Mouse (Mus musculus): ENCODE results near the gene Rpa1.

Gene Rpa1

DNA sequence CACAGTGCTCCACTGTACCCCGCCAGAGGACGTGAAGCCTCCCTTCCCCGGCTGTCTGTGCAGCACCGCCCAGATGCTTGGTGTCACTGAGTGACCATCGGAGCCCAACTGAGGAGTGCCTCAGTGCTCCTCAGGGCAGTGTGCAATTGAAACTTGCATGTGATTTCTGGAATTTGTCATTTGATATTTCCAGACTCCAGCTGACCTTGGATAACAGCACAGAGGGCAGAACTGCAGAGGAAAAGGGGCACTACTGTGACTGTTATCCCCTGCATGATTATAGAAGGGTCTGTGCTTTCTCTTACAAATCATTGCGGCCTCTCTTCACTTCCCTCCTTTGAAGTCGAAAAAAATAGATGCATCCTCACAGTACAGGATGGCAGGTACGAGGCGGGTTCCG, 60.2 kb downstream of the Rpa1 start:
- in situ Hi-C loops (cut with MboI, MseI), result loop anchor here (10.0 kb wide), 1 partner anchor 313 kb away; no protein-coding TSS in a partner anchor

DNA sequence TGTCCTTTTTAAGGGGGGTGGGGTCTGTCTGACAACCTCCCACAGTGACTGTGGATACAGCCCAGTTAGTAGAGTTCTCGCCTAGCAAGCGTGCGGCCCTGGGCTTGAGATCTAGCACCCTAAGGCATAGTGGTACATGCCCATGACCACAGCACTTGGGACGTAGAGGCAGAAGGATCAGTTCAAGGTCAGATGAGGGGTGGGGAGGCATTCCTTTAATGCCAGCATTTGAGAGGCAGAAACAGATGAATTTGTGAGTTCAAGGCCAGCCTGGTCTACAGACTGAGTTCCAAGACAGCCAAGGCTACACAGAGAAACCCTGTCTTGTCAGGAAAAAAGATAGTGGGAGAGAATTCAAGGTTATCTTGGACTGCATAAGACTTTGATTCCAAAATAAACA, 61.3 kb downstream of the Rpa1 start:
- in situ Hi-C loops (cut with MboI, MseI), result loop anchor here (10.0 kb wide), 1 partner anchor 312 kb away; no protein-coding TSS in a partner anchor

- in situ Hi-C loops (cut with MboI, MseI), result loop anchor here (10.0 kb wide), 1 partner anchor 311 kb away; no protein-coding TSS in a partner anchor
These were observed 62.1 kb downstream of the Rpa1 start for GRCm38 (mm10) chr11:75285893-75286467.

DNA sequence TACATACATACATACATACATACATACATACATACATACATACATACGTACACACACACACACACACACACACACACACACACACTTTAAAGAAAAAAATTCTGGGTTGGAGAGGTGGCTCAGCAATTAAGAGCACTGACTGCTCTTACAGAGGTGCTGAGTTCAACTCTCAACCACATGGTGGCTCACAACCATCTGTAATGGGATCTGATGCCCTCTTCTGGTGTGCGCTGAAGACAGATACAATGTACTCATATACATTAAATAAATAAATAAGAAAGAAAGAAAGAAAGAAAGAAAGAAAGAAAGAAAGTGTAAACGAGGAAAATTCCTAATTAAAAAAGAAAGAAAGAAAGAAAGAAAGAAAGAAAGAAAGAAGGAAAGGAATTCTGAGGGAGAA, 64.3 kb downstream of the Rpa1 start:
- in situ Hi-C loops (cut with MboI, MseI), result loop anchor here (5.0 to 10.0 kb wide), 2 partner anchors 91 to 309 kb away; partner anchors contain the start of genes Dph1 and Rtn4rl1

GRCm38 (mm10) chr11:75282496-75283120, 65.5 kb downstream of the Rpa1 start:
- in situ Hi-C loops (cut with MboI, MseI), result loop anchor here (5.0 to 10.0 kb wide), 2 partner anchors 90 to 308 kb away; partner anchors contain the start of genes Dph1 and Rtn4rl1

DNA sequence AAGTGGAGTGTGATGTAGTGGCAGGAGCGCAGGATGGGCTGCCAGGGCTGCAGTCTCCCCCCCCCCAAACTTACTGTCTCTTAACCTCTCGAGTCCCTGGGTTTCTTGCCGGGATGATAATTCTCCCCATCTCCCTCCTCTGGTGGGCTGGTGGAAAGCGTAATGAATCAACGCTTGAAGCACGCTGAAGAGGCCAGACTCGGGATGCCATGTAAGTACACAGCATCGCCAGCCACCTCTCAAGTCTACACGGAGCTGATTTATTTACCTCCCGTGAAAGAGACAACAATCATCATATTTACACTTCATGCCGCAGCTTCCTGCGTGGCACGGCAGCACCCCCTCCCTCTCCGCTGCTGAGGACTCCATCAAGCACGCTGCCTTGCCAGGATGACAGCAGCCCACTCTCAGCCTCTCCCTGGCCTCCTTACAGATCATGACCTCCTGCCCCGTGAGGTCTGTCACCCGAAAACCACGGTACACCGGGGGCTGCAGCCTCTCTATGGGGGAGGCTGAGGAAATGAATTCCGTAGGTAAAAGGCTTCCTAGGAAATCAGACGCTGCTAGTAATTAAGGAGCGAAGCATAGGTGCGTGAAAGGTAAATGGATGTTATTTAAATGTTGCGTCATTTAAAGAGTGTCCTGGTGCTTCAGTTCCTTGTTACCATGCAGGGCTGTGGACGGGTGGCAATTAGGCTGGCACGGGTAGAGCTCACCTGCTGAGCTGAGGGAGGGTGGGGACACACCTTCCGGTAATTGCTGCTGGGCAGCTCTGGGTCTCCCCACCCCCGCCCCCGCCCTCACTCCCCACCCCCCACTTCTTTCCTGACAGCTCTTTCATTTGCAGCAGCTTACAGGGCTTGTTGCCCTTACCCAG, 66.5 kb downstream of the Rpa1 start:
- in situ Hi-C loops (cut with MboI, MseI), result loop anchor here (5.0 to 10.0 kb wide), 2 partner anchors 89 to 307 kb away; partner anchors contain the start of genes Dph1 and Rtn4rl1

GRCm38 (mm10) chr11:75280435-75281001, 67.6 kb downstream of the Rpa1 start:
- in situ Hi-C loops (cut with MboI, MseI), result loop anchor here (5.0 to 10.0 kb wide), 2 partner anchors 88 to 306 kb away; partner anchors contain the start of genes Dph1 and Rtn4rl1

GRCm38 (mm10) chr11:75280066-75280410, 68.1 kb downstream of the Rpa1 start:
- in situ Hi-C loops (cut with MboI, MseI), result loop anchor here (5.0 to 10.0 kb wide), 2 partner anchors 88 to 305 kb away; partner anchors contain the start of genes Dph1 and Rtn4rl1

DNA sequence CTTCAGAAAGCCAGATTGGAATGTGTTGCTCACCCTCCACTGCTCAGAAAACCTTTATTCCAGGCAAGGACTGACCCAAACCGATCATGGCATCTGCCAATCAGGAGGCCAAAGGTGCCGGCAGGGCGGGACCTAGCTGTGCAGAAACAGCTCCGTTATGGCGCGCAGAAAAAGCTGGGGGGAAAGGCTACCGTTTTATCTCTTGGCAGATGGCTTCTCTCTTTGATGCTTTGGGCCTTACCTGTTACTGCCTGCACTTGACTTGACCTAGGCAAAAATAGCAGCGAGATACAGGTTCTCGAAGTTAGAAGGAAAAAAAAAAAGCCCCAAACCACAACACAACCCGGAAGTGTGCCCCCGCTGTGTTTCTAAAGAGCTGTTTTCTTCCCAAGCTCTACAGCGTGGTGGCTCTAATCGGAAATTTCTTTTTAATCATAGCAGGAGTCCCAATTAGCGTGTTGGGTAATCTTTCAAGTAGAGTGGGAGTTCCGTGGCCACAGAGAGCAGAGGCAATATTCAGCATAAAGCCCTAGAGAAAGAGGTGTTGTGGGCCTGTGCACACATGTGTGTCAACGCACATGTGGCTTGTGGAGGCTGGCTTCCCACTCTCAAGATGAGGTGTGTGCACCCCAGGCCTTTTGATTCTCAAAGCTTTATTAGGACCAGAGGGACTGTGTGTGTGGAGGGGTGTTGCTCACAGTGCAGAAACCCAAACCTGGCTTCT, 68.6 kb downstream of the Rpa1 start:
- in situ Hi-C loops (cut with MboI, MseI), result loop anchor here (5.0 to 10.0 kb wide), 2 partner anchors 87 to 305 kb away; partner anchors contain the start of genes Dph1 and Rtn4rl1

DNA sequence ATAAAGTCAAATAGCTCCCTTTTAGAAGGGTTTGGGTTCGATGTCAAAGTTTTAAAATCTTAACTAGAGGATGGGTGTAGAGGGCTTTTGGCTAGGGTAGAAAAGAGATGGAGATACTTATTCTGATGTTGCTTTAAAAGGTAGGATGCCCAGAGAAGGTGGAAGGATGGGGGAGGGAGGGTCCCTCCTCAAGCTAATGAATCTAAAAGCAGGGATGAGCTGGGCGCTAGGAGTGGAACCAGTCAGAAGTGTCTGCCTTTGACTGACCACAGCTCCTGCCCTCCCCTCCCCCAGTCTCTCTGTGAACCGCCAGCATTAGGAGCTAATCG, 69.1 kb downstream of the Rpa1 start:
- in situ Hi-C loops (cut with MboI, MseI), result no loop called here

DNA sequence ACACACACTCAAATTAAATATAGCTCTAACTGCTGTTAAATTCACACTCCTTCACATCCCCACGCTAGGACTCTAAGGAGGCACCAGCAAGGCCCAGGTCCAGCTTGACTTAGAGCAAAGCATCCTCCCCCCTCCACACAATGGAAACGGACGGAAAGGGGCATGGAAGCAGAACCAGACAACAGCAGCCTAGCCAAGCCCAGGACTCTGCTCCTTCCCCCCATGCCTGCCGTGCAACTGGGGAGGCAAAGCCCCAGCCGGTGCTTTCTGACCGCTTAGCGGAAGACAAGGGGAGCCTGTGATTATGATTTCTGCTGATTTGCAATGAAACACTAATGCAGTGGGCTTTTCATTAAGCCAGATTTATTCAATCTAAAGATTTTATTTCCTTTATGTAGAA, 70.0 kb downstream of the Rpa1 start:
- in situ Hi-C loops (cut with MboI, MseI), result no loop called here

DNA sequence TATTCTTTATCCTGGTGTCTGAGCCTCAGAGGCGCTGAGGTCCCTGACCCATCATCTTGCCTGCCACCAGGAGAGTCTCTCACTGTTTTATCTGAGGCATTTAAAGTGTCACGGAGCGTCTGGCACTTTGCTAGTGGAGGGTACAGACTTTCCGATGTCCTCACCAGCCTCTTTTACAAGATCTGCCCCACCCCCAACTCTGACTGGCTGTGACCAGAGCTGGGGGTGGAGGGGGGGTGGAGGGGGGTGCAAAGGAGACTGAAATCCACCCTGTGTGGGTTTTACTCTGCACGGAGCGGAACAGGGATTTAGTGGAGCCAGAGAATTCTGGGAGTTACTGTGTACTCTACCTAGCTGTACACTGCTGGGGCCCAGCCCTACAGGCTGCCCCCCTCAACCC, 73.1 kb downstream of the Rpa1 start:
- in situ Hi-C loops (cut with MboI, MseI), result no loop called here

DNA sequence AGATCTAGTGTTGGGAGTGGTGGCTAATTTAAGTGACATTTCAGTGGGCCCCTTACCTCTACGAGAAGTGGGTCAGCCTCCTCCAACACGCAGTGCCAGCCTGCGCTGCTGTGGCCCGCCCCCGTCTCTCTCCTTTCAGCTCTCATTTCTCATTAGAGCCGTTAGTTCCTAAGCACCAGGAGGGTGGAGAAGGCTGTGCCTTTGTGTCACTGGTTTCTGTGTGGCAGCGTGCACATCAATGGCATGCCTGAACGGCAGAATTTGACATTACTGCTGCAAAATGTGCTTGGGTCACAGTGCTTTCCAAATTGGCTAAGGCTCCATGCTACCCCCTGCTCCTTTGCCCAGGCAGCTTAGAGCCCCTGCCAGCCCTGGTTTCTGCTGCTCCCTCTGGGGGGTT, 74.7 kb downstream of the Rpa1 start:
- in situ Hi-C loops (cut with MboI, MseI), result no loop called here

DNA sequence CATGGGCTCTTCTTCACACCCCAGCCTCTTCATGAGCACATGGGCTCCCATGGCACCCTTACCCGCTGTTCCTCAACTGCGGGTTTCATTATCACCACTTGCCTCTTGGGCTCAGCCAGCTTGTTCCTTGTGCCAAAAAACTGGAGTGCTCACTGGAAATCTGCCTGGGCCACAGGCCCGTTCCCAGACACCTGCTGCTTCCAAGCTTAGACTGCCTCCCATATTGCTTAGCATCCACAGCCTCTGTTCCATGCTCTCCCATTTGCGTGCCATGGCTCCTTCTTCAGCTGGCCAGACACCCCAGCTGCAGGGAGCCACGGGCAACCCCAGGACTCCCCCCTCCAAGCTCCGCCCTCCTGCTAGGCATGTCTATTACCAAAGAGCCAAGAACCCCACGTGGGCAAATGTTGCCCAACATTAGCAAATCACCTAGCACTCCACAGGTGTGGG, 77.1 kb downstream of the Rpa1 start:
- in situ Hi-C loops (cut with MboI, MseI), result no loop called here

DNA sequence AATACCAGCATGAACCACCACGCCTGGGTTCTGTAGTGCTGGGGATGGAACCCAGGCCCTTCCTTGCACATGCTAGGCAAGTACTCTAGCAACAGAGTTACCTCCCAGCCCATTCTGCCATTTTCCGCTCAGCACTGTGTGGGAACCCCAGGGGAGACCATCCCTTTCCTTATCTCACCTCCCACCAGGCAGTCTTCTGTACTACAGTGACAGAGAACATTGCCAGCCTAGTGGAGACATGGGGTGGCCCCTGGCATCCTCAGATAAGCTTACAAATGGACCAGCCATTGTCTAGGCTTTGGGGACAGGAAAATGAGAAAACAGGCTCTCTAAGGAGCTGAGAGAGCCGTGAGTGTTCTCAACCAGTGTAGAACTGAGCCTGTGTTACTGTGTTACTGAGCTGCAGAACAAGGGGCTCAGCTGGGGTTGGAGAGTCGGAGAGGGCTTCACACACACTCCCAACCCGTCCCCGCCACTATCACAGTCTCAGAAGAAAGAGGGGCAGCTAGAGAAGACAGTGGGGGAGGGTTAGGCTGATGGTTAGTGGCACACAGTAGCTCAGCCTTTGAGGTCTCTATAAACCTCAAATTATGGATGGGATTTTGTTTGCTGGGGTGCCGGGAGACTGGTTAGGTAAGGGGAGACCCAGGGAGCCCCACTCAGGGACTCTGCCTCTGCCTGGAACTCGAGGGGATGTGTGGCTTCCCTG, 77.7 kb downstream of the Rpa1 start:
- in situ Hi-C loops (cut with MboI, MseI), result no loop called here

GRCm38 (mm10) chr11:75269213-75269612, 78.9 kb downstream of the Rpa1 start:
- in situ Hi-C loops (cut with MboI, MseI), result no loop called here

GRCm38 (mm10) chr11:75268492-75268891, 79.6 kb downstream of the Rpa1 start:
- in situ Hi-C loops (cut with MboI, MseI), result no loop called here

DNA sequence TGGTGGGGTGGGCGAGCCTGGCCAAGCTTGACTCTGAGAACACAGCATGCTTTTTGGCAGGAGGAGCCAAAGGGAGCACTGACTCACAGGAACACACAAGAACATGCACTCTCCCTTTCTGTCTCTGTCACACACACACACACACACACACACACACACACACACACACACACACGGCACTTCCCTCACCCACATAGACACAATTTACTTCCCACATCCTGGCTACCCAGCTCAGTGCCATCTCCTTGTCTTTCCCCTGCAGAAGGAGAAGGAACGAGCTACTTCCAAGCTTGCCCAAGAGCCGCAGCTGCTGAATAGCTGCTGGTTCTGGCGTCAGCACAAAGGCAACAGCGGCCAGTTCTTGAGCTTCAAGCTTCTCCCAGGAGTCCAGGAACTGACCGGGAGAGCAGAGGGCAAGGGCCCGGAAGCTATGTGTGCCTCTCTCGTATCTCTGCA, 80.3 kb downstream of the Rpa1 start:
- in situ Hi-C loops (cut with MboI, MseI), result no loop called here

- in situ Hi-C loops (cut with MboI, MseI), result no loop called here
These were observed 82.6 kb downstream of the Rpa1 start for GRCm38 (mm10) chr11:75265545-75265944.

GRCm38 (mm10) chr11:75264550-75264949, 83.6 kb downstream of the Rpa1 start:
- in situ Hi-C loops (cut with MboI, MseI), result no loop called here
